Mouse (Mus musculus) mouse trophoblast stem cell (cell line): ENCODE results near the gene Gm10251.
"Not testable (repeated sequence)": the region's sequence is repeated elsewhere in the genome, so short reads cannot be mapped to it uniquely, and the experiment has no call there.

Source experiments
- in situ Hi-C, 2 experiments: fragments of 300-500 bp; cut with MseI, MboI; formaldehyde crosslinking; loops; 2 replicates in 1 of 2; 3 replicates in 1 of 2; pipeline ENCODE4 v1.15.1; 2025

The Gm10251 gene

DNA sequence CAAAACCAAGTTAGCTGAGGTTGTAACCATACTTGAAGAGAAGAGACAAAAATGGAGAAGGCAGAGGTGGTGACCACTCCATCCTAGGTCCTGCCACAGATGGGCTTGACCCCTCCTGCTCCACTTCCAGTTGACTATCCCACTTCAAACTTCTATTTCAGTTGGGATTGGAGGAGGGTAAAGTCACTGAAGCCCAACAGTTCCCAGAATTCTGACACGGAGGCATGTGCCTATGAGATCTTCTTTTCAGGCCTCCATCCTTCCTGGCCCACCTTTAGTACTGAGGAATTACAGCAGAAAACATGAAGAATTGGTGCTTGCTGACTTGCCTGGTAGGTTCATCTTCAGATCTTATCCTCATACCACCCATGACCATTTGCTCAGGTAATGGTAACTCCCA, at the start of gene Gm10251:
Gene Gm10251 (minus strand): TSS at position 101 of the 400 bp plus-strand sequence.
- in situ Hi-C loops: not testable (repeated sequence)

DNA sequence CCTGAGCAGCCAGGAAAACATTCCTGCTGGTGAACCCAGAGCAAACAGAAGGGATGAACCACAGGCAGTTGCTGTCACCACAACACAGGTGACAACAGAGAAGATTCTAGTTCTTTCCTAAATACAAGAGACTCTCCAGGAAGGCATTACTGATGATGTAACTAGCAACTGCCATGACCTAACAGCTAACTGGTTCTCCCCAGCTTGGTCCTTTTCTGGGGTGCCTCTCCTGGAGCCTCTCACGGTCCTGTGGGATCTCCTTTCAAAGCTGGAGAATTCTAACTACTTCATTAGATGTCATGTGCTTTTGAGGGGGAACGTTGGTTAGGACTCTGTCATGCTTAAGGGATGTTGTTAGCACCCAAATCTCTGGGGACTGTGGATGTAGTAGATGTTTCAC, 36.2 kb upstream of the Gm10251 start, which contains the start of gene Gm8050:
Gene Gm8050 (minus strand): TSS at position 101 of the 400 bp plus-strand sequence.
- in situ Hi-C loops: not testable (repeated sequence)

DNA sequence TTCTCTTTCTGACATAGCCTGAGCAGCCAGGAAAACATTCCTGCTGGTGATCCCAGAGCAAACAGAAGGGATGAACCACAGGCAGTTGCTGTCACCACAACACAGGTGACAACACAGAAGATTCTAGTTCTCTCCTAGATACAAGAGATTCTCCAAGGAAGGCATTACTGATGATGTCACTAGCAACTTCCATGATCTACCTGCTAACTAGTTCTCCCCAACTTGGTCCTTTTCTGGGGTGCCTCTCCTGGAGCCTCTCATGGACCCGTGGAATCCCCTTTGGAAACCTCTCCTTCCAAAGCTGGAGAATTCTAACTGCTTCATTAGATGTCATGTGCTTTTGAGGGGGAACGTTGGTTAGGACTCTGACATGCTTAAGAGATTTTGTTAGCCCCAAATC, 61.7 kb downstream of the Gm10251 start, which contains the start of gene Gm3460:
Gene Gm3460 (minus strand): TSS at position 101 of the 400 bp plus-strand sequence.
- in situ Hi-C loops: not testable (repeated sequence)

DNA sequence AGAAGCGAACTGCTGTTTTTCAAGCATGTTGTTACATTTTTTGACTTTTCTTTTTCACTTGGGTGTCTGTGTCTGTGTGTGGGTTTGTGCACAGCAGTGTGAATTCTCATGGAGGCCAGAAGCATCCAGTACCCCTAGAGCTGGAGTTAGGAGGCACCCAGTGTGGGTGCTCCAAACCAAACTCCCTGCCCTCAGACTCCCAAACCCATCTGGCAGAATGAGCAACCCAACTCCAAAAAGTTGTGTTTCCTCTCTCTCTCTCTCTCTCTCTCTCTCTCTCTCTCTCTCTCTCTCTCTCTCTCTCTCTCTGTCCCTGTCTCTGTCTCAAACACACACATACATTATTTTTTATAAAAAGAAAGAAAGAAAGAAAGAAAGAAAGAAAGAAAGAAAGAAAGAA, 77.5 kb downstream of the Gm10251 start:
- in situ Hi-C loops: not testable (repeated sequence)

DNA sequence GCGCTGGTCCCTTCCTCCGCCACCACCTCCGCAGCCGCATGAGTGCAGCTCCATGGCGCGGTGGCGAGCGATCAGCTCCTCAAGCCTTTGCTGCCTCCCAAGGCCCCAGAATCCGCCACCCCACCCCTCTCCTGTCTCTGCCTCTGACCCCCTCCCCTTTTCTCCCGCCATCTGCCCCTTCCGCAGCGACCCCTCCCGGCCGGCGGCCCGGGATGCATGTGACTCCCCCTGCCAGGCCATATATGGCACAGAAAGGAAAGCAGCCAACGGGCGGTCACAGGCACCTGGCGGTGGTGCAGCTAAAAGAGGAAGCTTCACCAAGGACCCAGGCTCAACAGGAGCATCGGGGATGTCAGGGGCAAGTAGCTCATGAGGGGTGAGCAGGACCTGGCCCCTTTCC, 79.0 kb downstream of the Gm10251 start:
- in situ Hi-C loops: not testable (repeated sequence)

DNA sequence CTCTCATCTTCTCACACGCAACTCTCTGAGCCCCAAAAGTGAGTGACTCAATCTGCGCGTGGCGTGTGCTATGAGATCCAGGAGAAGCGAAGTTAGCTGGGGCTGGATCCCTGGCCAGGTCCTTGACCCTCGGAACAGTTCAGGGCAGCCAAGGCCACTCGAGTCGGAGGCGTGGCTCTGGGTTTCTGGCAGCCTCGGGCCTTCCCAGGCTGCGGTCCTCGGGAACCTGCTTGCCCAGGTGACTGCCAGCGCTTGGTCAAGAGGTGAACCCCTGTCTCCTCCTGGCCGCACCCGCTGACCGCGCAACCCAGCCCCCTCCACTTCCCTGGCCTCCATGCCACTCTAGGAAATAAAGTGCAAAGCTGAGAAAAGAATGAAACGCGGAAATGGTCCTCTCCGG, 79.4 kb downstream of the Gm10251 start:
- in situ Hi-C loops: not testable (repeated sequence)

DNA sequence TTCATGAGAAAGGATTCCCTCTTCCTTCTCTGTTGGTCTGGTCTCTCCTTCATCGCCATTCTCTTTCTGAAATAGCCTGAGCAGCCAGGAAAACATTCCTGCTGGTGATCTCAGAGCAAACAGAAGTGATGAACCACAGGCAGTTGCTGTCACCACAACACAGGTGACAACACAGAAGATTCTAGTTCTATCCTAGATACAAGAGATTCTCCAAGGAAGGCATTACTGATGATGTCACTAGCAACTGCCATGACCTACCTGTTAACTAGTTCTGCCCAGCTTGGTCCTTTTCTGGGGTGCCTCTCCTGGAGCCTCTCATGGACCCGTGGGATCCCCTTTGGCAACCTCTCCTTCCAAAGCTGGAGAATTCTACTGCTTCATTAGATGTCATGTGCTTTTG, 93.5 kb downstream of the Gm10251 start, which contains the start of gene Gm3629:
Gene Gm3629 (minus strand): TSS at position 101 of the 400 bp plus-strand sequence.
- in situ Hi-C loops: not testable (repeated sequence)
